In the genomic region with DNA sequence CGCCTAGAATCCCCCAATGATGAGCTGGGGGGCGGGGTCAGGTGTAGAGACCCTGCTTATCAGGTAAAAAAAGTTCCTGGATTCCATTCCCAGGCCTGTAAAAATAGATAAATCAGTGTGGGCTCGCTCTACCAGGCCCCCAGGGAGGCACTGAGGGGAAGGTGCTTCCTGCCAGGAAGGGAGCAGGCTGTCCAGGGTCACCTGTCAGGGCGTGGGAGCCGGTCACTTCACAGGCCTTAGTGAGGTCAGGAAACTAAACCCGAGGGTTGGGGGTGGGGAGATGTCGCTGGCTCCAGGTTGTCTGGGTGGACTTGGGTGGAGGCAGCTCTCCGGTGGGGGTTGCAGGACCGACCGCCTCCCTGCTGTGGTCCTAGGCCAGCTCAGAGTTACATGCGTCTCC, we compare ENCODE assay signal across 10 mouse cellular contexts. TPM values are rescaled to one million over a fixed set of nuclear protein-coding genes. Genes with fewer than 3 reads are reported as not detected.
DNase-seq lines count a peak whose midpoint lies in the region; ATAC-seq lines count a peak whose summit lies in the region.
"Had no signal": no experiment of that assay in that cellular context is flagged by ENCODE, and none has a peak within 500 bp of the region (broad histone marks: within the 10 kb centered on the region; RNA-seq: fewer than 3 reads in every experiment).

No protein-coding gene starts in this region.

- peaks cover 75% of the 10 kb centered on the region for H3K4me1 ChIP-seq in hindbrain, embryonic 10.5 days (replicated peaks)
- H3K4me1 ChIP-seq in hindbrain, embryonic 16.5 days (ENCODE audit: control insufficient read depth, insufficient read depth, low read depth, low read length) = peaks cover 34% of the 10 kb centered on the region
- peaks cover 13% of the 10 kb centered on the region for H3K4me1 ChIP-seq in heart, embryonic 16.5 days (ENCODE audit: control insufficient read depth, insufficient read depth, low read length)

- WGBS in hindbrain, embryonic 10.5 days = 70% methylated on average over 11 of the region's 11 CpGs
- 78% methylated on average over 11 of the region's 11 CpGs for WGBS in hindbrain, embryonic 16.5 days
- 44% methylated on average over 11 of the region's 11 CpGs for WGBS in heart, embryonic 16.5 days

- peak overlapping the region; percentile 91 for H3K27ac ChIP-seq in hindbrain, embryonic 10.5 days
- H3K27ac ChIP-seq in hindbrain, embryonic 16.5 days (ENCODE audit: low read depth, low read length) = no peak overlapping the region
- H3K27ac ChIP-seq in heart, embryonic 16.5 days (ENCODE audit: low read length) = peak overlapping the region; percentile 84

- peaks cover 46% of the 10 kb centered on the region for H3K36me3 ChIP-seq in hindbrain, embryonic 10.5 days
- peaks cover 17% of the 10 kb centered on the region for H3K36me3 ChIP-seq in hindbrain, embryonic 16.5 days (ENCODE audit: control insufficient read depth, insufficient read depth, low read length)
- H3K36me3 ChIP-seq in heart, embryonic 16.5 days (ENCODE audit: control insufficient read depth, insufficient read depth) = no peaks in the 10 kb centered on the region

- no peak for DNase-seq in hindbrain, embryonic 10.5 days (ENCODE audit: low spot score)
- DNase-seq in adrenal gland, postnatal 36 days = peak; percentile 62 to 76
- peak; percentile 80 for DNase-seq in kidney, postnatal 10 days
- DNase-seq in retina, postnatal 1 day = no peak
- DNase-seq in lung, postnatal 4 days = no peak

- H3K9ac ChIP-seq in hindbrain, embryonic 16.5 days (ENCODE audit: low read depth, low read length) = no peak overlapping the region
- H3K9ac ChIP-seq in heart, embryonic 16.5 days (ENCODE audit: low read length) = no peak overlapping the region; the same call in 1 of the 2 replicates

- no peaks in the 10 kb centered on the region for H3K27me3 ChIP-seq in hindbrain, embryonic 10.5 days (ENCODE audit: insufficient read depth, poor library complexity, severe bottlenecking)
- no peaks in the 10 kb centered on the region for H3K27me3 ChIP-seq in hindbrain, embryonic 16.5 days (replicated peaks; ENCODE audit: control insufficient read depth, insufficient read depth, low read length)
- no peaks in the 10 kb centered on the region for H3K27me3 ChIP-seq in heart, embryonic 16.5 days (ENCODE audit: control insufficient read depth, insufficient read depth, low read length)

- ATAC-seq in hindbrain, embryonic 16.5 days = no peak
- ATAC-seq in heart, embryonic 16.5 days (replicated peaks; ENCODE audit: extremely low read depth, insufficient read depth, low FRiP score) = peak; percentile 59
- ATAC-seq in frontal cortex, adult (ENCODE audit: low TSS enrichment) = no peak

- H3K4me3 ChIP-seq in hindbrain, embryonic 10.5 days = no peak overlapping the region; the same call in 1 of the 2 replicates
- no peak overlapping the region for H3K4me3 ChIP-seq in hindbrain, embryonic 16.5 days (ENCODE audit: low read length)
- H3K4me3 ChIP-seq in heart, embryonic 16.5 days (ENCODE audit: low read length) = peak overlapping the region; percentile 8; the same call in 1 of the 2 replicates

- H3K4me2 ChIP-seq in hindbrain, embryonic 16.5 days (ENCODE audit: low read length) = no peak overlapping the region
- H3K4me2 ChIP-seq in heart, embryonic 16.5 days (ENCODE audit: low read depth, low read length) = peak overlapping the region; percentile 43

- H3K9me3 ChIP-seq in hindbrain, embryonic 10.5 days = no peaks in the 10 kb centered on the region
- H3K9me3 ChIP-seq in hindbrain, embryonic 16.5 days (ENCODE audit: control insufficient read depth, low read length) = no peaks in the 10 kb centered on the region
- H3K9me3 ChIP-seq in heart, embryonic 16.5 days (replicated peaks; ENCODE audit: control insufficient read depth, low read length) = no peaks in the 10 kb centered on the region

RNA-seq across cellular contexts. Expression of gene Palm, which starts 12.3 kb away (rescaled TPM):
- polyA plus RNA-seq in hindbrain, embryonic 10.5 days (2016; fragmentation: Nextera tagmentation; extraction: Ambion mirVana) = 142 and 175 TPM in 2 replicates
- 297 and 309 TPM in 2 replicates for polyA plus RNA-seq in hindbrain, embryonic 16.5 days (2015; fragmentation: Nextera tagmentation; extraction: Ambion mirVana)
- 10 to 100 TPM; 75.4 to 93.7 TPM for total RNA-seq in adrenal gland, postnatal 36 days (2021)
- polyA plus RNA-seq in heart, embryonic 16.5 days (2015; fragmentation: Nextera tagmentation; extraction: Ambion mirVana) = 59.6 and 67.6 TPM in 2 replicates

RNA-seq across cellular contexts. Expression of gene Prss57, which starts 14.9 kb away (rescaled TPM):
- 0.10 TPM in 1 of 2 replicates, not detected in the other for polyA plus RNA-seq in hindbrain, embryonic 10.5 days (2016; fragmentation: Nextera tagmentation; extraction: Ambion mirVana)
- 0.31 TPM in 1 of 2 replicates, not detected in the other for polyA plus RNA-seq in hindbrain, embryonic 16.5 days (2015; fragmentation: Nextera tagmentation; extraction: Ambion mirVana)
- total RNA-seq in adrenal gland, postnatal 36 days (2021) = not detected
- 2.9 and 7.9 TPM in 2 replicates for polyA plus RNA-seq in heart, embryonic 16.5 days (2015; fragmentation: Nextera tagmentation; extraction: Ambion mirVana)
- polyA plus RNA-seq: limb, embryonic 11.5 days had no signal

RNA-seq across cellular contexts. Expression of gene Misp, which starts 15.2 kb away (rescaled TPM):
- polyA plus RNA-seq in hindbrain, embryonic 10.5 days (2016; fragmentation: Nextera tagmentation; extraction: Ambion mirVana) = 1.0 and 2.4 TPM in 2 replicates
- polyA plus RNA-seq in hindbrain, embryonic 16.5 days (2015; fragmentation: Nextera tagmentation; extraction: Ambion mirVana) = 0.46 and 0.59 TPM in 2 replicates
- total RNA-seq in adrenal gland, postnatal 36 days (2021) = under 1 TPM in 1 of 2 experiments, not detected in 1; 0.43 TPM
- 1.8 and 1.9 TPM in 2 replicates for polyA plus RNA-seq in heart, embryonic 16.5 days (2015; fragmentation: Nextera tagmentation; extraction: Ambion mirVana)
- total RNA-seq: hematopoietic stem cell, adult 5-6 weeks had no signal

RNA-seq across cellular contexts. Expression of gene Fstl3, which starts 28.6 kb away (rescaled TPM):
- polyA plus RNA-seq in hindbrain, embryonic 10.5 days (2016; fragmentation: Nextera tagmentation; extraction: Ambion mirVana) = 1.7 and 1.8 TPM in 2 replicates
- polyA plus RNA-seq in hindbrain, embryonic 16.5 days (2015; fragmentation: Nextera tagmentation; extraction: Ambion mirVana) = 2.6 and 3.0 TPM in 2 replicates
- 10 to 100 TPM; 11.3 to 22.9 TPM for total RNA-seq in adrenal gland, postnatal 36 days (2021)
- polyA plus RNA-seq in heart, embryonic 16.5 days (2015; fragmentation: Nextera tagmentation; extraction: Ambion mirVana) = 22.6 and 26.7 TPM in 2 replicates

RNA-seq across cellular contexts. Expression of gene Rnf126, which starts 38.9 kb away (rescaled TPM):
- 124 and 136 TPM in 2 replicates for polyA plus RNA-seq in hindbrain, embryonic 10.5 days (2016; fragmentation: Nextera tagmentation; extraction: Ambion mirVana)
- 74.2 and 101 TPM in 2 replicates for polyA plus RNA-seq in hindbrain, embryonic 16.5 days (2015; fragmentation: Nextera tagmentation; extraction: Ambion mirVana)
- total RNA-seq in adrenal gland, postnatal 36 days (2021) = 10 to 100 TPM; 53.0 to 55.2 TPM
- 56.0 and 57.4 TPM in 2 replicates for polyA plus RNA-seq in heart, embryonic 16.5 days (2015; fragmentation: Nextera tagmentation; extraction: Ambion mirVana)

Comparison
In these comparisons a context has a peak if more than half of its experiments do, and no peak if none do; other contexts are left out.
1. DNase-seq: peak in adrenal gland, postnatal 36 days (2 of 2) and kidney, postnatal 10 days (single experiment); none in hindbrain, embryonic 10.5 days (single experiment), retina, postnatal 1 day (single experiment) and lung, postnatal 4 days (0 of 2).